Mouse (Mus musculus): Measurements from ENCODE around the gene Stmn3. TPM values are rescaled to one million over a fixed set of nuclear protein-coding genes. Genes with fewer than 3 reads are reported as not detected.

The Stmn3 gene
- total and polyA plus RNA-seq, 3 experiments = not detected

DNA sequence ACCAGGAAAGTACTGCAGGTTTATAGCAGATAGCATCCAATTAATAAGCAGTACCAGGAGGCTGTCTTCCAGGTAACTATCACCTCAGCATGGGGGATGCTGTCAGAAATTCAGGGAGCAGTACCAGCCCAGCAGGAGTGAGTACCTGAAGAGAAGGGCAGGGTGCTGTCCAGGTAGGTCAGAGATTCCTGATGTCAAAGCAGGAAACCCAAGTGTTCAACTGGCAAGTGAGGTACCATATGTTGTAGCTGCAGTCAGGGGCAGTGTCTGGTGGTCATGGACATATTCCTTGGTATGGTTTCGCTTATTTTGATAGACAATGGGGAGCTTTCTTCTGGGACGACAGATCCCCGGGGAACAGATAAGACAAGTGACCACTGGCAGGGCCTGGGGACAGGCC, 1.9 kb downstream of the Stmn3 start:
- Histone ChIP-seq H3K4me3 (replicated peaks in 1 of 3; ENCODE audit: low read depth in 2 of 3, low read length in 2 of 3, poor library complexity in 1 of 3) (no peak overlapping the region), H3K27me3 (replicated peaks) (peaks cover 61% of the 10 kb centered on the region), H3K4me2 (ENCODE audit: insufficient read depth, low read depth, poor library complexity, severe bottlenecking) (no peak overlapping the region), H3K4me1 (ENCODE audit: control insufficient read depth in 1 of 2, insufficient read depth in 2 of 2) (no peaks in the 10 kb centered on the region), H3K9me3 (replicated peaks; ENCODE audit: low read length) (no peaks in the 10 kb centered on the region), H3K27ac (ENCODE audit: insufficient read depth, low read depth) (no peak overlapping the region), H3K9ac (ENCODE audit: insufficient read depth, low read depth) (no peak overlapping the region), H3K79me2 (replicated peaks; ENCODE audit: control insufficient read depth, extremely low read depth, insufficient read depth, poor library complexity, severe bottlenecking) (no peaks in the 10 kb centered on the region), H3K36me3 (replicated peaks in 1 of 2; ENCODE audit: control insufficient read depth in 1 of 2, insufficient read depth in 1 of 2, low read length in 1 of 2) (no peaks in the 10 kb centered on the region)
- no peak for DNase-seq (ENCODE audit: extremely low read depth)
- no peak for TF ChIP-seq BHLHE40 (IDR thresholded peaks at IDR 0.05; ENCODE audit: low read depth, low read length)
- no peak for TF ChIP-seq UBTF (IDR thresholded peaks at IDR 0.05; ENCODE audit: low read depth, low read length)
- no peak for TF ChIP-seq TCF12 (IDR thresholded peaks at IDR 0.05; ENCODE audit: low read depth, low read length)
- in situ Hi-C loops (cut with MboI; ENCODE audit: low pct_ligation_motif_present, low pct_unique_long_range_greater_than_20kb, low sequenced_read_pairs) (no loop called here), dilution Hi-C loops (cut with MboI; ENCODE audit: extremely low pct_ligation_motif_present, extremely low pct_unique_long_range_greater_than_20kb, low sequenced_read_pairs) (no loop called here)

DNA sequence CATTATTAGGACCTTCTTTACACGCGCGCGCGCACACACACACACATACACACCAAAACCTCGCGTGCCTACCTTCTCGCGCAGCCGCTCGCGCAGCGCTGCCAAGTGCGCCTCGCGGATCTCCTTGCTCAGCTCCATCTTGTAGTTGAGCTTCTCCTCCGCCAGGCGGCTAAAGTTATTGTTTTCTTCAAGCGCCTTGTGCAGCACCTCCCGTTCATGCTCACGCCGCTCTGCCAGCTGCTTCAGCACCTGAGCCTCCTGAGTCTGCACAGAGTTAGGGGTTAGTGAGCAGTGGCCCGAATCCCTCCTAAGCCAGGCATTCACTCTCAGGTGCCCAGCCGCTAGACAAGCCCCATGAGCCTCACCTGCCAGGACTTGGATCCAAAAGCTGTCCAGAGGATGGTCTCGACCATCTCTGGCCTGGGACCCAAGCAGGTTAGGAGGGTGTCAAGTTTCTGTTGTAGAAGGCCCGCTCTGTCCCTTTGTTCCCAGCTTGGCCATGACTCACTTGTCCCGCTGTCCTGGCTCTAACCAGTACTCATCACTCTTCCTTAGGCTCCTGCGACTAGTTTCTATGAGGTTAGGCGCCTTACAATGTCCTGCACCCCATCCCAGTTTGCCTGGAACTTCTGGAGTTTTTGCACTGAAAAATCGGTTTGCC, 7.0 kb downstream of the Stmn3 start:
- H3K4me3 ChIP-seq (replicated peaks in 1 of 3; ENCODE audit: low read depth in 2 of 3, low read length in 2 of 3, poor library complexity in 1 of 3) = no peak overlapping the region
- in situ Hi-C loops (cut with MboI; ENCODE audit: low pct_ligation_motif_present, low pct_unique_long_range_greater_than_20kb, low sequenced_read_pairs) = no loop called here
- no peaks in the 10 kb centered on the region for H3K36me3 ChIP-seq (replicated peaks in 1 of 2; ENCODE audit: control insufficient read depth in 1 of 2, insufficient read depth in 1 of 2, low read length in 1 of 2)
- H3K4me2 ChIP-seq (ENCODE audit: insufficient read depth, low read depth, poor library complexity, severe bottlenecking) = no peak overlapping the region
- no peak for DNase-seq (ENCODE audit: extremely low read depth)
- no peak overlapping the region for H3K9ac ChIP-seq (ENCODE audit: insufficient read depth, low read depth)
- dilution Hi-C loops (cut with MboI; ENCODE audit: extremely low pct_ligation_motif_present, extremely low pct_unique_long_range_greater_than_20kb, low sequenced_read_pairs) = no loop called here
- no peaks in the 10 kb centered on the region for H3K9me3 ChIP-seq (replicated peaks; ENCODE audit: low read length)
- no peak overlapping the region for H3K27ac ChIP-seq (ENCODE audit: insufficient read depth, low read depth)
- peaks cover 24% of the 10 kb centered on the region for H3K27me3 ChIP-seq (replicated peaks)
- H3K4me1 ChIP-seq (ENCODE audit: control insufficient read depth in 1 of 2, insufficient read depth in 2 of 2) = peaks cover 2 to 5% of the 10 kb centered on the region in 2 experiments; a peak in 2 of 4 replicates
- no peak for TF ChIP-seq USF2 (conservative IDR thresholded peaks at IDR 0.05; ENCODE audit: low read depth, low read length)
- TF ChIP-seq UBTF (IDR thresholded peaks at IDR 0.05; ENCODE audit: low read depth, low read length) = no peak
- no peak for TF ChIP-seq SIN3A (IDR thresholded peaks at IDR 0.05; ENCODE audit: low read length)
- TF ChIP-seq HCFC1 (IDR thresholded peaks at IDR 0.05; ENCODE audit: low read depth, low read length) = no peak
- no peak for TF ChIP-seq ZKSCAN1 (IDR thresholded peaks at IDR 0.05; ENCODE audit: borderline replicate concordance, low read depth, low read length)
- no peaks in the 10 kb centered on the region for H3K79me2 ChIP-seq (replicated peaks; ENCODE audit: control insufficient read depth, extremely low read depth, insufficient read depth, poor library complexity, severe bottlenecking)

DNA sequence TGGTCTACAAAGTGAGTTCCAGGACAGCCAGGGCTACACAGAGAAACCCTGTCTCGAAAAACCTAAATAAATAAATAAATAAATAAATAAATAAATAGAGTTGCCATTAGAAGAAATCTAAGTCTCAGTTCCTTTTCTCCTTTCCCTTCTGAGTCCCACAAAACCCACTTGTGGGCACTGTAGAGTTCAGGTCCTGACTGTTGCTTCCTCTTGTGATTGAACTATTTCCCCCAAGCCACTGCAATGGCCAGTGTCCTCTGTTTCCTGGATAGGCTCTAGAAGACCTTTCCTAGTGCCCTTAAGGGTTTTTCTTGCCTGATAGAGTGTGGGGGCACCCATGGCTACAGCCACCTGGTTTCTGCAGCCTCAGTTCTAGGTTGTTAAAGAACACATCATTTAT, 9.4 kb downstream of the Stmn3 start:
- no peak for TF ChIP-seq MAFK (IDR thresholded peaks at IDR 0.05; ENCODE audit: insufficient replicate concordance, low read length)
- TF ChIP-seq MYC (IDR thresholded peaks at IDR 0.05; ENCODE audit: low read depth, low read length) = no peak
- TF ChIP-seq USF1 (IDR thresholded peaks at IDR 0.05; ENCODE audit: low read depth, low read length) = no peak
- TF ChIP-seq PAX5 (IDR thresholded peaks at IDR 0.05; ENCODE audit: low read length) = no peak
- TF ChIP-seq ETS1 (conservative IDR thresholded peaks at IDR 0.05; ENCODE audit: low read depth, low read length) = no peak
- no peak for TF ChIP-seq ZC3H11A (IDR thresholded peaks at IDR 0.05; ENCODE audit: low read depth, low read length)
- TF ChIP-seq POLR2A (IDR thresholded peaks at IDR 0.05; ENCODE audit: low read depth, low read length) = no peak
- no peak for TF ChIP-seq ZKSCAN1 (IDR thresholded peaks at IDR 0.05; ENCODE audit: borderline replicate concordance, low read depth, low read length)
- TF ChIP-seq IRF4 (IDR thresholded peaks at IDR 0.05; ENCODE audit: low read depth, low read length) = no peak
- no peak for TF ChIP-seq TBP (conservative IDR thresholded peaks at IDR 0.05; ENCODE audit: low read depth, low read length)
- no peak for TF ChIP-seq SMC3 (IDR thresholded peaks at IDR 0.05; ENCODE audit: low read depth, low read length)
- no peak for TF ChIP-seq JUND (conservative IDR thresholded peaks at IDR 0.05; ENCODE audit: low read depth, low read length)
- TF ChIP-seq BHLHE40 (IDR thresholded peaks at IDR 0.05; ENCODE audit: low read depth, low read length) = no peak
- TF ChIP-seq NRF1 (IDR thresholded peaks at IDR 0.05; ENCODE audit: low read depth, low read length) = no peak
- no peak for TF ChIP-seq GABPA (IDR thresholded peaks at IDR 0.05; ENCODE audit: insufficient replicate concordance, low read depth, low read length)
- TF ChIP-seq CHD1 (IDR thresholded peaks at IDR 0.05; ENCODE audit: low read depth, low read length) = no peak
- TF ChIP-seq POLR2AphosphoS2 (IDR thresholded peaks at IDR 0.05; ENCODE audit: low read depth, low read length) = no peak
- no peak for TF ChIP-seq ELF1 (IDR thresholded peaks at IDR 0.05; ENCODE audit: low read depth, low read length)
- no peak for TF ChIP-seq UBTF (IDR thresholded peaks at IDR 0.05; ENCODE audit: low read depth, low read length)
- no peak for TF ChIP-seq HCFC1 (IDR thresholded peaks at IDR 0.05; ENCODE audit: low read depth, low read length)
- H3K4me3 ChIP-seq (replicated peaks in 1 of 3; ENCODE audit: low read depth in 2 of 3, low read length in 2 of 3, poor library complexity in 1 of 3) = no peak overlapping the region
- H3K27ac ChIP-seq (ENCODE audit: insufficient read depth, low read depth) = no peak overlapping the region
- no peaks in the 10 kb centered on the region for H3K79me2 ChIP-seq (replicated peaks; ENCODE audit: control insufficient read depth, extremely low read depth, insufficient read depth, poor library complexity, severe bottlenecking)
- in situ Hi-C loops (cut with MboI; ENCODE audit: low pct_ligation_motif_present, low pct_unique_long_range_greater_than_20kb, low sequenced_read_pairs) = no loop called here
- H3K4me2 ChIP-seq (ENCODE audit: insufficient read depth, low read depth, poor library complexity, severe bottlenecking) = no peak overlapping the region
- peaks cover 2 to 19% of the 10 kb centered on the region in 2 experiments for H3K36me3 ChIP-seq (replicated peaks in 1 of 2; ENCODE audit: control insufficient read depth in 1 of 2, insufficient read depth in 1 of 2, low read length in 1 of 2)
- no peak for DNase-seq (ENCODE audit: extremely low read depth)
- H3K9ac ChIP-seq (ENCODE audit: insufficient read depth, low read depth) = no peak overlapping the region
- H3K27me3 ChIP-seq (replicated peaks) = peaks cover 7% of the 10 kb centered on the region
- H3K9me3 ChIP-seq (replicated peaks; ENCODE audit: low read length) = peaks cover 2% of the 10 kb centered on the region
- dilution Hi-C loops (cut with MboI; ENCODE audit: extremely low pct_ligation_motif_present, extremely low pct_unique_long_range_greater_than_20kb, low sequenced_read_pairs) = no loop called here
- H3K4me1 ChIP-seq (ENCODE audit: control insufficient read depth in 1 of 2, insufficient read depth in 2 of 2) = peaks cover 2 to 5% of the 10 kb centered on the region in 2 experiments; a peak in 2 of 4 replicates

Measured in CH12.LX (cell line).